In the genomic region with DNA sequence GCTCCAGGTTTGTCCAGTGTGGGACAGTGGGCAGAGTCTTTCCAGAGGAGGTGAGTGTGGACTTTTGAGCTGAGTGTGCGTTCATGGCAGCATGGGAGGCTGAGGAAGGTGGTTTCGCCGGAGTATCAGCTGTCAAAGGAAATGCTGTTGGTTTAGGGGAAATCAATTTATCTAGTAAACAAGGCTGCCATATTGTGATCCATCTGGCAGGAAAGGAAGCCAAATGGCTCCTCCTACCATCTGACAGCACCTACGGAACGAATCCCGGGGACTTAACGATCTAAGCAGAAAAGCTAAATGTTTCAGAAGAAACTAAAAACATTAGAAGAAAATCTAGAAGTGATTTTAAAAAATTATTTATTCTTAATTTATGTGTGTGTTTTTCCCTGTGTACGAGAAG, we compare ENCODE assay signal across 14 mouse cellular contexts. TPM values are rescaled to one million over a fixed set of nuclear protein-coding genes. Genes with fewer than 3 reads are reported as not detected.
"Had no signal": no experiment of that assay in that cellular context is flagged by ENCODE, and none has a peak within 500 bp of the region (broad histone marks: within the 10 kb centered on the region; RNA-seq: fewer than 3 reads in every experiment).

No protein-coding gene starts in this region.

- DNase-seq: kidney, adult 18-20 months; kidney, postnatal 14 days; liver; liver, embryonic 13.5 days; lung, adult 18-20 months; right cerebral cortex, adult 18-20 months; thymus, postnatal 4 days had no signal

- H3K4me2 ChIP-seq: kidney, embryonic 15.5 days; limb, embryonic 12.5 days; liver, embryonic 13.5 days; midbrain, embryonic 13.5 days; neural tube, embryonic 15.5 days had no signal

- H3K36me3 ChIP-seq: kidney, embryonic 15.5 days; limb, embryonic 12.5 days; liver, embryonic 13.5 days; midbrain, embryonic 13.5 days; neural tube, embryonic 15.5 days had no signal

- ATAC-seq: midbrain, embryonic 13.5 days had no signal

- H3K4me3 ChIP-seq: kidney, embryonic 15.5 days; limb, embryonic 12.5 days; liver, embryonic 13.5 days; midbrain, embryonic 13.5 days; myocyte; neural tube, embryonic 15.5 days had no signal

- H3K27me3 ChIP-seq: midbrain, embryonic 13.5 days; neural tube, embryonic 15.5 days had no signal

- H3K4me1 ChIP-seq: liver, embryonic 13.5 days; midbrain, embryonic 13.5 days; neural tube, embryonic 15.5 days had no signal

- H3K9me3 ChIP-seq: kidney, embryonic 15.5 days; limb, embryonic 12.5 days; liver, embryonic 13.5 days; midbrain, embryonic 13.5 days; neural tube, embryonic 15.5 days had no signal

- H3K9ac ChIP-seq: kidney, embryonic 15.5 days; limb, embryonic 12.5 days; liver, embryonic 13.5 days; midbrain, embryonic 13.5 days; neural tube, embryonic 15.5 days had no signal

- H3K27ac ChIP-seq: kidney, embryonic 15.5 days; limb, embryonic 12.5 days; liver, embryonic 13.5 days; midbrain, embryonic 13.5 days; neural tube, embryonic 15.5 days; stomach, postnatal 0 days had no signal

RNA-seq across cellular contexts. Expression of gene Nxph3, which starts 12.9 kb away (rescaled TPM):
- total RNA-seq: megakaryocyte-erythroid progenitor cell, adult 5-6 weeks had no signal
